Mouse (Mus musculus) heart, adult 9 months (tissue): ENCODE measurements around the gene Cntrl.

Experiments used
- DNase-seq, 2 experiments: peaks; one replicate each; pipeline ENCODE4 v3.0.0; 2022; ENCODE audit warnings: low spot score in 2 of 2

Cntrl gene

DNA sequence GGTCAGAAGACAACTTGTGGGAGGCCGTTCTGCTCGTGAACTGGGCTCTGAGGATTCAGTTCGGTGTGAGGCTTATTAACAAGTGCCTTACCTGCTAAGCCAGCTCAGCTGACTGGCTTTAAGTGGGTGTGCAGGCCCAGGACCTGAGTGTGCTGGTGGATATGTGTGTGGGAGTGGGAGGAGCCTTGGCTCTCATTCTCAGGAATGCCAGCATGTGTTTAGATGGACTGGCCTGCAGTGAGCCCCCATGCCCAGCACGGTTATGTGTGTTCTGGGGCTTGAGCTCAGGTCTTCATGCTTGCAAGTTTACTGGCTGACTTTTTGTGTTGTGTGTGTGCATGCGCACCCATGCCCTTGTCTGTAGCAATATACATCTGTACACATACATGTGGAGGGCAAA, 64.4 kb downstream of the Cntrl start:
- DNase-seq = no peak

GRCm38 (mm10) chr2:35174100-35174499, 64.8 kb downstream of the Cntrl start:
- no peak for DNase-seq

DNA sequence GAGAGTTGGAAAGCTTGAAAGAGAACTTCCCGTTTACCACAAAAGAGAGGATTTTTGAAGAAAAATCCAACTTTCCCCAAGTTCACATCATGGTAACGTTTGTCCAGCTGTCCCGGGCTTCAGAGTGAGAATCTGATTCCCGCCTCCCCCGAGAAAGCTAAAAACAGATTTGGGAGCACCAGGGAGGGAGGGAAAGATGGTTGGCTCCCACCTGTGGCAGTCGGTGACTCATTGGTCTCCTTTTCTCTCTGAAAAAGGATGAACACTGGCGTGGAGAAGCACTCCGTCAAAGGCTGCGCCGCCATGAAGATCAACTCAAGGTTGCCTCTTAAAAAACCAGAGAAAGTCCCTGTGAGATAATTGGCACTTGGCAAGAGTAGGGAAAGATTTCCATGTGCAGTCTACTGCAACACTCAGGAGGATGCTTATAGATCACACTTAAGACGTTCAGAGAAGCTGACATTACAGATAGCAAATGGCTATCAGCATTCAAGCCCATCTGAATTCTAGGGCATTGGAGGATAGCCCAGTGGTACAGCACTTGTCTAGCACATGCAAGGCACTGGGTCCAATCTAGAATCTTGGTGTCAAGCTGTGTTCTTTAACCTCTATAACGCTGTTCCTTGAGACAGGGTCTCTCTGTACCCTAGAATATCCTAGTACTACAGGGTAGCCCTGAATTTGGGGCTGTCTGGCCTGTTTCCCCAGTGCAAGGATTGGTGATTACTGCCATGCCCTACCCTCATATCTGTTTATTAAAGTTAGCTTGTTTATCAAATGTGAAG, 66.2 kb downstream of the Cntrl start:
- DNase-seq = no peak

GRCm38 (mm10) chr2:35178153-35178552, 68.9 kb downstream of the Cntrl start:
- DNase-seq = no peak

GRCm38 (mm10) chr2:35183115-35183673, 73.9 kb downstream of the Cntrl start:
- no peak for DNase-seq

- no peak for DNase-seq
Observed at GRCm38 (mm10) chr2:35188929-35189328, 79.6 kb downstream of the Cntrl start.

DNA sequence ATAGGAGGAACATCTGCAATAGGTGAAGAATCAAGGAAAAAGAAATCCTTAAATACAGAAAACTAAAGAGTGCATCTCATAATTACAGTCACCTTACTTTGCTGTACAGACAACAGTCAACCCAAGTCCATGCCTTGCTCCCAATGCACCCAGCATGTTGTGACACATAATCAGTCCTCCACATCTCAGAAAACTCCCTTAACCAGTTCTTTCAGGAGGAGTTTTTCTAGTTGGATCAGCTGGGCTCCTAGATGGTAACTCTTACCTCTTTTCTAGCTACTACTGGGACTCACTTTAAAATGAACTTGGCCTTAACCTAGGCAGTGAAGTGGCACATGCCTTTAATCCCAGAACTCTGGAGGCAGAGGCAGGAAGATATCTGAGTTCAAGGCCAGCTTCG, 84.7 kb downstream of the Cntrl start:
- DNase-seq = no peak

GRCm38 (mm10) chr2:35195626-35196544, 86.6 kb downstream of the Cntrl start:
- peak in 1 of 2 experiments; percentile 44 for DNase-seq

DNA sequence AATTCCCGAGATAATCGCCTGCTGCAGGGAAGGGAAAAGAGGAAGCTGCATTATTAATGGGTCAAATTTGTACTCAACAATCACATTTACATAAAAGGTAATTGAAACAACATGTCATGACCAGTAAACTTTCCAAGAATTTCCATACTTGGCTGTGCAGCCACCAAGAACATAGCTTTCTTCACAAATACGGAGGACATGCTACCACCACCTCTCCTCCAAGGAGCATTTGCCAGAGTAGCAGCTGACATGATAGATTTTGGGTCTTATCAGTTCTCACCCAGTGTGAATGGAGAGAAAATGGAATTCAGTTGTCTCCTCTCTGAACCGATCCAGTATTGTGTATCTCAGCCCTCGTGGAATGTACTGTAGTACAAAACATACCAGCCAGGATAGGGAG, 90.2 kb downstream of the Cntrl start:
- DNase-seq = no peak

GRCm38 (mm10) chr2:35199971-35200897, 90.9 kb downstream of the Cntrl start:
- DNase-seq = peak in 1 of 2 experiments; percentile 35

- peak; percentile 99 for DNase-seq
Observed at GRCm38 (mm10) chr2:35200898-35201668, 91.8 kb downstream of the Cntrl start, which contains the start of gene Rab14. Rab14 (minus strand) TSS chr2:35201120.

DNA sequence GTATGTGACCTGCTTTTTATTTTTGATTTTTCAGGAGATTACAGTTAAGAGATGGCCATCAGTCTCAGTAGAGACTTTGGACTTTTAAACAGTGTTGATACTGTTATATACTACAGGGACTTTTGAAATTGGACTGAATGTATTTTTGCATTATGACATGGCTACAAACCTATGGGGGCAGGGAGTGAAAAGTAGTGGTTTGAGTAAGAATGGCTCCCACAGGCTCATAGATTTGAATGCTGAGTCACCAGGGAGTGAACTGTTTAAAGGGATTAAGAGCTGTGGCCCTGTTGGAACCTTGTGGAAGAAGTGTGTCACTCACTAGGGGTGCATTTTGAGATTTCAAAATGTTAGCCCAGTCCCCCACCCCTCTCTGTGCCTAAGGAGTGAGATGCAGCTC, 94.4 kb downstream of the Cntrl start:
- no peak for DNase-seq

DNA sequence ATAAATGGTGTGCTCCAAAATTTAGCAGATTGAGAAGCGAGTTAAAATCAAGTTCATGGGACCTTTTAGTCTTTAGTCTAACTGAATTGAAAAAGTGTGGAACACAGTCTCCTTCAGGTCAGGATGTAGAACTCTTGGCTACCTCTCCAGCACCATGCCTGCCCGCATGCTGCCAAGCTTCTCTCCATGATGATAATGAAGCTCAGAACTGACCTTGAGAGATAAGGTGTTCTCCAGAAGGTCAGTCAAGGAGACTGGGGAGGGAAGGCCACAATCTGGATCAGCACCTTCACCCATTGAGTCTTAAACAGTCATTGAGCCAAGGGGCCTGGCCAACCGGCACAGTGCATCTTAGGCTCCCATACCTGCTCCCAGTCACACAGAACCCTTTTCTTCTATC, 97.5 kb downstream of the Cntrl start:
- DNase-seq = no peak

DNA sequence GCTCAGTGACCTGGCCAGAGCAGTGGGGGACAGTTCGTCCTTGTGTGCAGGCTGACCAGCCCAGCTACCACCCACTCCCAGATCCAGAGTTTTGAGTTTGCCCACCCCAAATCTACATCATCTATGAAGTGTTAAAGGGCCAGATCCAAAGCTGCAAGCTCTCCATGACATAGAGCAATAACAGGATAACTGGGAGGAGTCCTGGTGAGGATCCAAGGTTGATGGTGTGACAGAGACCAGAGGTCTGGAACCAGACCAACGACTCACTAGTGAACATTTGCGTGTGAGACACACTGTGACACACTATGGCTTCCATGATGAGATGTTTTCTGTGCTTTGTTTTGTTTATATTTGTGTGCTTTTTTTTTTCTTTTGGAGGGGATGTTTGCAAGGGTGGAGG, 98.8 kb downstream of the Cntrl start:
- DNase-seq = no peak

- DNase-seq = no peak
Observed at GRCm38 (mm10) chr2:35208931-35209665, 99.8 kb downstream of the Cntrl start.

- no peak for DNase-seq
Observed at GRCm38 (mm10) chr2:35211681-35212080, 102.4 kb downstream of the Cntrl start.

- DNase-seq = no peak
Observed at GRCm38 (mm10) chr2:35213345-35213910, 104.1 kb downstream of the Cntrl start.

DNA sequence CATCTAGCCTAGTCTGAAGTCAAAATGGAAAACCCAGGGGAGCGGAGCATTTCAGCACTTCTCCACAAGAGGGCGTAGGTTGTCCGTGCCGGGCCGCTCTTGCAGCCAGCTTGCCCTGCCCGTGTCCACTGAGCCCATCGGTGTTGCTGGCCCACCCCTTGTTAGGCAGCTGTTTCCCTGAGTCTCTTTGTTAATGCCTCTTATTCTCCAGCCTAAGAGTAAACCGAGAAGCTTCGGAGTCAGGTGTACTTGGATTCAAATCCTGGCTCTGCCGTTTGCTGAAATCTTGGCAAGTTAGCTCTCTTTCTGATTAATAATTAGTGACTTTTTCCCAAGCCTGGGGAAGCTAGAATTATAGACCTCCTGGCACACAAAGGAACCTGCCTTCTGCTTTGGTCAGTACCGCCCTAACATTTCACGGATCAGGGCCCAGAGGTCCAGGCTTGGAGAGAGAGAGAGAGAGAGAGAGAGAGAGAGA, 105.6 kb downstream of the Cntrl start:
- peak; percentile 56 to 78 for DNase-seq

- DNase-seq = no peak
Observed at GRCm38 (mm10) chr2:35215363-35215762, 106.1 kb downstream of the Cntrl start.
